Mouse (Mus musculus) 416B (cell line): ENCODE measurements around the gene Src.
"Not testable (repeated sequence)": the region's sequence is repeated elsewhere in the genome, so short reads cannot be mapped to it uniquely, and the experiment has no call there.

Experiments
- DNase-seq: peaks from one replicate; pipeline ENCODE4 v3.0.0; 2011; ENCODE audit warnings: low read depth

The Src gene

GRCm38 (mm10) chr2:157418206-157418605, at the start of gene Src:
Gene Src, plus strand, starts transcription at chr2:157418444.
- no peak for DNase-seq

- DNase-seq, result no peak
Measured at GRCm38 (mm10) chr2:157371696-157372095, 46.5 kb upstream of the Src start.

GRCm38 (mm10) chr2:157373681-157374080, 44.6 kb upstream of the Src start:
- no peak for DNase-seq

- no peak for DNase-seq
Measured at GRCm38 (mm10) chr2:157375051-157375450, 43.2 kb upstream of the Src start.

GRCm38 (mm10) chr2:157375794-157376757, 42.2 kb upstream of the Src start:
- DNase-seq, result no peak

- no peak for DNase-seq
Measured at GRCm38 (mm10) chr2:157376995-157377394, 41.2 kb upstream of the Src start.

GRCm38 (mm10) chr2:157384836-157385235, 33.4 kb upstream of the Src start:
- no peak for DNase-seq

- not testable (repeated sequence) for DNase-seq
Measured at GRCm38 (mm10) chr2:157388901-157389590, 29.2 kb upstream of the Src start.

GRCm38 (mm10) chr2:157389591-157389921, 28.7 kb upstream of the Src start:
- no peak for DNase-seq

- no peak for DNase-seq
Measured at GRCm38 (mm10) chr2:157392331-157392730, 25.9 kb upstream of the Src start.

- DNase-seq, result no peak
Measured at GRCm38 (mm10) chr2:157393549-157393948, 24.7 kb upstream of the Src start.

GRCm38 (mm10) chr2:157394868-157395267, 23.4 kb upstream of the Src start:
- DNase-seq, result no peak

GRCm38 (mm10) chr2:157395371-157395770, 22.9 kb upstream of the Src start:
- DNase-seq, result no peak

GRCm38 (mm10) chr2:157395960-157396359, 22.3 kb upstream of the Src start:
- DNase-seq, result no peak

GRCm38 (mm10) chr2:157397376-157397775, 20.9 kb upstream of the Src start:
- DNase-seq, result no peak

- no peak for DNase-seq
Measured at GRCm38 (mm10) chr2:157398539-157398938, 19.7 kb upstream of the Src start.

- no peak for DNase-seq
Measured at GRCm38 (mm10) chr2:157399797-157400196, 18.4 kb upstream of the Src start.

GRCm38 (mm10) chr2:157400491-157400890, 17.8 kb upstream of the Src start:
- no peak for DNase-seq

- no peak for DNase-seq
Measured at GRCm38 (mm10) chr2:157401261-157401660, 17.0 kb upstream of the Src start.

GRCm38 (mm10) chr2:157407596-157407995, 10.6 kb upstream of the Src start:
- no peak for DNase-seq

GRCm38 (mm10) chr2:157409793-157410533, 8.3 kb upstream of the Src start:
- no peak for DNase-seq

- no peak for DNase-seq
Measured at GRCm38 (mm10) chr2:157411151-157411693, 7.0 kb upstream of the Src start.
